Mouse (Mus musculus) urinary bladder, postnatal 36 days (tissue): Measurements from ENCODE around the gene Stxbp1.

Experiments
- DNase-seq, 2 experiments: peaks; one replicate each; pipeline ENCODE4 v3.0.0; 2022; ENCODE audit warnings: low spot score in 2 of 2, mixed read lengths in 1 of 2

The Stxbp1 gene

DNA sequence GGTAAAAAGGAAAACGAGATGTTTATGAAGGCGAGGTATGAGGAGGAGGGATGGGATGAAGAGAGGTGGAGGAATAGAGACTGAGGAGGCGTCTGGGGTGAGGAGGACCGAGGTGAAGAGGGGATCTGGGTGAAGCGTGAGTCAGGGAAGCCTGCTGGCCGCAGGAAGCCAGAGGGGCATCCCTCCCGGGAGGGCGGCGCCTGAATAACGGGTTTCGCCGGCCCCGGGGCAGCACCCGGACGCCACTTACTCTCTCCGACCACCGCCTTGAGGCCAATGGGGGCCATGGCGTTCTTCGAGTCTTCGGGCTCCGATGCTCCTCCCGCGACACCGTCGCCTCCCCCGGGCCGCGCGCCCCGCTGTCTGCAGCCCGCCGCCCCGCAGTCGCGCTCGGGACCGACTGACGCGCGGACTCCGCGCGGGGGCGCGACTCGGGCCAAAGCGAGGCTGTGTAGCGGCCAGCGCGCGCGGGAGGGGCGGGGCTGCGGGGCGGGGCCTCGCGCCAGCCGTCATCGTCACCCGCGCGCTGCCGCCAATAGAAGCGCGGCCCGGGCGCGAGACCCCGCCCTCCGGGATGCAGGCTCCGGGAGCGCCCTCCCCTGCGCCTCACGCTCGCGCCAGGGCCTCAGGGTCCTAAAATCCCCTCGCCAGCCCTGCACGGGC, at the start of gene Stxbp1:
Stxbp1 (minus strand) TSS at position 441 of the 663 bp plus-strand sequence.
- peak; percentile 77 to 86 for DNase-seq

DNA sequence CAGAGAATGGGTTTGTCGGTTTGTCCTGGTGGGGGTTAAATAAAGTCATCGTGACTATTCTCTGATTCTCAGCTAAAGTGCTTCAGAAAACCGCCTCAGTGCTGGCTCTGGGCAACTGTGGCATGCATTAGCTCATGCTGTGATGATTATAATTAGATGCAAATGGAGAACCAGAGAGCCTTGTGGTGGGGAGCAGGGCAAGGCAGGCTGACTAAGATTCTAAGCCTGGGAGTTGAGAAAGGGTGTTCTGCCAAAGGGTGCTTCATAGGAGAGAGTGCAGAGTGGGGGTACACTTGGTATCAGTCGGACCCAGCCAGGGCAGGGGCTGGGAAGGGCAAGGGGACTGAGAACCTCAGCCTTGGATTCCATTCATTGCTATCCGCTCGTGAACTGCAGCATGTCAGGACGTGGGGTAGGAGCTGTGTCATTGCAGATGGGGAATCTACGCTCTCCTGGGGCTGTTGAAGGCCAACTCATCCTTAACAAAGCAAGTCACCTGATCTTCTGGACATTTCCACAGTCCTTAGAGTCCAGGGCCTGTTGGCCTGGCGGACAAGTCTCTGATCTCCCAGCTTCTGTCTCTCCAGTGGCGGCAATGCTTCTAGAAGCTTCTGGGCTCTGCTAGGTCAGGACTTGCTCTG, 49.6 kb upstream of the Stxbp1 start:
- no peak for DNase-seq

DNA sequence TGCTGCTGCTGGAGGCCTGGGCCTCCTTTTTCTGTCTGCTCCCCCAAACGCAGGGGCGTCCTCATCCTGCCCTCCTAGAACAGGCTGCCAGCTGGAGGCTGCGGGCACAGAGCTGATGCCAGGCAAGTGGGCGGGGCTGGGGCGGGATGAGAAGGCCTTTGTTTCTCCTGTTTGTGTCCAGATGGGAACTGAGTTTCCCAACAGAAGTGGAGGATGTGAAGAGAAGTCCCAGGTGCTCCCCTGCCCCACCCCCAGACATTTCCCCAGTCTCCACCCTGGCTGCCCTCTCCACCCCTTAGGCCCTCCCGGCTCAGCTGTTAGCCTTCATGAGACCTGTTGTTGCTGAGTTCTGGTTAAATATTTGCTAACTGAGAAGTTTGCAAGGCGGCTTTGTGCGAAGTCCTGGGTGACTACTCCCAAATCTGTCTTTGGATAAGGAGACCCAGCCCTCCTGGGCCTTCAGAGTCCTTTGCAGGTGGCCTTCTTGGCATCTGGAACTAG, 48.6 kb upstream of the Stxbp1 start:
- no peak for DNase-seq

DNA sequence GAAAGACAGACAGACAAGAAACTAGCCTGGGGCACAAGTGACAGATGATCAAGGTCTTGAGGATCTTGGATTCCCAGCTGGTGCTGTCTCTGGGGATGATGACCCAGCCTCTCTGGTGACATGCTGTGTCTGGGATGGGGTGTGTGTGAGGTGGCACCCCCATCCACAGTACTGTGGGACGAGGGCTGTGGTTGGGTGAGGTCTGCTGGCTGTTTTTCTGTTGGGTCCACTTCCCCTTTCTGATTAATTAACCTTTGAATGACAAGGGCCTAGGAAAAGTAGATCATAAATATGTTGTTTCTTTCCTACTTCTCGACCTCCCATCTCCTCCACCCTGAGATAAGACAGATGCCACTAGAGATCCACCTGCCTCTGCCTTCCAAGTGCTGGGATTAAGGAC, 47.1 kb upstream of the Stxbp1 start:
- DNase-seq, result no peak

DNA sequence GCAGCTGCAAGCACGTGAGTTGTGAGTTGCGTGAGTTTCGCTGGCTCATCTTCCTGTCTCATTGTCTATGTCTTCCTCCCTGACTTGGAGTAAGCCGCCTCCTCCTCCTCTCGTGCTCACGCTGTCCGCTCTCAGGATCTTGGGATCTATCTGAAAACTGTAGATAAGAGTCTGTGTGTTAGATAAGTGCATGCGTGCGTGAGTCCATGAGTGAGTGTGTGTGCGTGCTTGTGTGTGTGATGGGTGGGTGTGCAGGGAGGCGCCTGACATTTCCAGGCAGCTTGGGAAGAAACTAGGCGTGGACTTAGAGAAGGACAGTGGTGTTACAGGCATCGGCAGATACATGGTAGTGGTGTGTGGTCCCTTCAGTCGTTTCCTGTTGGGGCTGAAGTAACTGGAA, 45.4 kb upstream of the Stxbp1 start:
- no peak for DNase-seq

DNA sequence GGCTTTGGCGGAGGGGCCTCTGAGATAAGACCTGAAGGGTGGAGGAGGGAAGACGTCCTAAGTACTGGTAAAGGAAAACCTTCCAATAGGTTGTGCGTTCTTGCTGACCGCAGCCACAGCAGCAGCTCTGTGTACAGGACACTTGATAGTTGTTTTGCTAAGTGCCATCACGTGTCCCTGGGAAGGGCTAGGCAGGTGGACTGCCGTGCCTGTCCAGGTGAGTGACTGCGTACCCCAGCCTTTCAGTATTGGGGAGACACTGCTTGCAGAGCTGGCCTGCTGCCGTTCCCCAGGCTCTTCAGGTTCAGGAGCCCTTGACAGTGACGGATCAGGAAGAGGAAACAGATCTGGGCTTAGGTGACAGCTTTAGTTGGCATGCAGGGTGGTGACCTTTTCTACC, 44.2 kb upstream of the Stxbp1 start:
- no peak for DNase-seq

DNA sequence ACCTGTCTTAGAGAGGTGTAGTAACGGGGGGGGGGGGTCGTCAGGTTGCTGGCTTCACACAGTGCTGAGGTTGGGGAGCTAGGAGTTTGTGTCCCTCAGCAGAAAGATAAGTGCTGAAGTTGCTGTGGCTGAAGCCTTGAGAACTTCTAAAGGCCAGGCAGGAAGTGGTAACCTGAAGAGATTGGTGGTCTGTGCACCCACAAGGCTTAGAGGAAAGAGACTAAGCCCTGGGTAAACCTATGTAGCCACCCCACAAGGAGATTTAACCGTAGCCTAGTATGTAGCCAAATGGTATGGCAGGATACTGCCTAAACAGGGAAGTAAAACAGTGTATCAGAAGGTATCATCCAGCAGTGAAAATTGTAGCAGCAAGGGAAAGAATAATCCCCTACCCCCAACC, 43.2 kb upstream of the Stxbp1 start:
- DNase-seq, result no peak

DNA sequence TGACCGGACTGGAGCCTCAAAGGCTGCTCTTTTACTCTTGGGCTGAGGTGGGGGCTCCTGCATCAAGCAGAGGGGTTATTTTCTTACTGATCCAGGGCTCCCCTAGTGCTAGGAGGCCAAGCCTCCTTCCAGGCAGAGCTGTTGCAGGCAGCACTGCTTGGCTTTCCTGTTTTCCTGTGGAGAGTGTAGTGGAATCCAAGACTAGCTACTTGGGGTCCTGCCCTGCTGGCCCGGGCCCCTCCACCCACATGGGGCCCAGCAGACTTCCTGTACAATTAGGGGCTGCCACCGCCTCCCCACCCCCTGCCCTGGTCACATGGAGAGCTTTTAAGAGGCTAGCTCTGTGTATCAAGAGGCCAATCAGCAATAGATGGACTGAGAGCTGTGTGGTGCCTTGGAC, 41.5 kb upstream of the Stxbp1 start:
- no peak for DNase-seq

DNA sequence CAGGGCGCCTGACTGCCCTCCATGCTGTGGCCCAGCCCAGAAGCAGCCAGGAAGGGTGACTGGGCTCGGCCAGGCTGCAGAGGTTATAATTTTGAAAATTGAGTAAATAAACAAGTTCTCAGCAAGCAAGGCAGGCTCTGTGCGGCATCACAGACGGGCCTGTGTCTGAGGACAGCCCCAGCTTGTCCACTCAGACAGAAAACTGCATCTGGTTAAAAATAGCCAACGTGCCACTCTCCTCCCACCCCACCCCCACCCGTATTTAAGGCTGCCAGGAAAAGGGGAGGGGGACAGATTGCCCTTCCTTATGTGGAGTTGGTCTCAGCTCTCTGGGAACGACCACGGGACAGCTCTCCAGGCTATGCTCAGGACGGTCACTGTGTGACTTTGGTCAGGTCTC, 41.0 kb upstream of the Stxbp1 start:
- no peak for DNase-seq

DNA sequence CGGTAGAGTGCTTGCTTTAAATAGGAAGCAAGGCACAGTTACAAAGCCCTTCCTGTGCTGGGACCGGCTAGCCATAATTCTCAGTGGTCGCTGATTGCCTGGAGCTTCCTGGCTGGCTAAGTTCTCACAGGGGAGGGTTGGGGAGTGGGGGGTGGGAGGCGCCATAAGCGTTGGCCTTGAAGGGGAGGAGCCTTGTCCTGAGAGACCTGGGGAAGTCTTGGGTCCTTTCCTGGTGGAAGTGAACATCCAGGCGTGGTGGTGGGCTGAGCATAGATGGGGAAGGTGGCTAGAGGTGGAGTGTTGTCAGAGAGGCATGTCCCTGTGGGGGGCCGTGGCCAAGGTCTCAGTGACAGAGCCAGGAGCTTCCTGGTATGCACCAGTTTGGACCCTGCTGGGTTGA, 37.7 kb upstream of the Stxbp1 start:
- no peak for DNase-seq

DNA sequence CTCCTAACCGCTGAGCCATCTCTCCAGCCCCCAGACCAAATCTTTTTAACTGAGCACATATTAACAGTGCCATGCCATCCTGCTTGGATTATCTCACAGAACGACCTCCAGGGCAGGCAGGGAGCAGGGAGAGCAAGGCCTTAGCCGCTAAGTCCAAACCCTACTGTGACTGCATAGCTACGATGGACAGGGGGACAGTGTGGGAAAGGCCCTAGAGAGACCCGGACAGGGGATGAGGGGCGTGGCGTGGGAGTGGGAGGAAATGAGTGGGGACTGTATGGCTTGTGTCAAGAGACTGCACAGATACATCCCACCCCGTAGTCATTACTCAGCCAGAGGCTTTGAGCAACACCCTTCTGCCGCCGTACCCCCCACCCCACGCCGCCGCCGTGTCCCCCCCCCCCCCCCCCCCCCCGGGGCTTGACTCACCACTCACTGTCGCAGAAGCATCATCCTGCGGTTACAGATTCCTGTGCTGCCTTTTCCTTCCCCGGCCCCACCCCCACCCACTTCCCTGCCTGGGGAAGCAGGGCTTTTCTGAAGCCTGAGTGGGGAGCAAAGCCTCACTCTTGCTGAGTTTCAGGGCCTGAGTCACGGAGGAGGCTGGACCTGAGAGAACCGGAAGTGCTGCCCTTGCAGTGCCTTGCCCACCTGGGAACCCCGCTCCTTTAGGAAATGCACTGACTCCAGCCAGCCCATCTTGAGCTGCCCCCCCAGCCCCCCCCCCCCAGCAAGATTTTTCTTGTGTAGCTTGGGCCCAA, 35.4 kb upstream of the Stxbp1 start:
- no peak for DNase-seq

DNA sequence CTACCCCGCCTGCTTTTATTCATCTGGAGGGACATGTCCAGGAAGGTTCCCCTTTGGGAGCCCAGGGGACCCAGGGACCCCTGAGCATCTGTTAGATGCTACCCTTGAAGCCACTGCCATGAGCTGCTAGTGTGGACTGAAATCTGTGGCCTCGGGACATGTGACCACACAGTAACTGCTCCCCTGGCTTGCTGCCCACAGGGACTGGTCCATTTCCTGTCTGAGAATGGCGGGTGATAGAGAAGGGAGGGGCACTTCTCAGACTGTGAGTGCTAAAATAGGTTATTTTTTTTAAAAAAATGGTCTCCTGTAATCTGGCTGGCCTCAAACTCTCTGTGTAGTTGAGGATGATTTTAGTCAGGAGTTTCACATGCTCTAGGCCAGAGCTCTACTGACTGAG, 34.7 kb upstream of the Stxbp1 start:
- peak; percentile 74 to 83 for DNase-seq

DNA sequence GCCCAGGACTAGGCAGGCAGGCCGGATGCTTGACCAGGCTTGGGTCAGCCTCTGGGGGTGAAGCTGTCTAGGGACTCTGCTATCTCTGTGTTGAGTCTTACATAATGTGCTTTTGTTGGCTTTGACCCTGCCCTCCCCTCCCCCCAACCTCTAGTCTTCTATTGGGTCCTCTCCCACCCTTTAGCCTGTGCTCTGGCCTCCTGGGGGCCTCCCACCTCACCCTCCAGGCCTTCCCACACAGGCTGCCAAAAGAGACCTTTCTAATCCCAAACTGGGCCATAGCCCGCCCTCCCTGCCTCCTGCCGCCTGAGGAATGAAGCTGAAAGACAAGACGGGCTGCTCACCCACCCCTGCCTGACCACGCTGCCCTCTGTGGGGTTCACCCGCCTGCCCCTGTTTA, 34.0 kb upstream of the Stxbp1 start:
- no peak for DNase-seq

DNA sequence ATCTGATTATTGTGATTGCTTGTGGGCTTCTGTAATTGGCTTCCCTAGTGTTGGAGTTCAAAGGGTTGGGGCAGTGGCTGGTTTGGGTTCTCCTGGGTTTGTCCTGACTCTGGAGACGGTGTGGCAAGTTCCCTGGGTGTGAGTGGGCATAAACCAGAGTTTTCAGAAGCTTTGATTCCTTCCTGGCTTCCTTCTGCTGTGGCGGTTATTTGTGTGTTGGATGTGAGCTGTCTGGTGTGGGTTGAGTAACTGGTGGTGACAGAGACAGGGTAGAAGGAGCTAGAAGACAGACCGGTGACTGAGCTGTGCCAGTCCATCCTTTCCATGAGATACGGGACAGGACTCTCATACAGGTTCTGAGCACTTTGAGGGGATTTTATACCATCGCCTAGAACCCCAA, 32.5 kb upstream of the Stxbp1 start:
- DNase-seq, result no peak

DNA sequence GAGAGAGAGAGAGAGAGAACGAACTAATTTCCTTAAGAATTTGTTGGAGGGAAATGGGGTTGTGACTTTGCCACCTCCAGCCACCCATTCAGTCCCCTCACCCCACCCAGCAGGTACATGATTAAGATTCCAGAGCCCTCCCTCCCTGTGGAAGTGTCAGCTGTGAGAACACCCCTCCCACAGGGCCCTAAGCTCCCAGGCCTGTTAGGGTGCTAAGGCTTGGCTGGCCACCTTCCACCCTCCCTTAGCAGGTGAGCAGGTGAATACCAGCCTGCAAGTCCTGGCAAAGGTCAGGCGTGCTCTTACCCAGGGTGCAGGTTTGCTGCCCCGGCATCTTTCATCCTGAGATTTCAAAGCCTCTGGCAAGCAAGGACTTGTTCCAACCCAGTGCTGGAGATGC, 31.4 kb upstream of the Stxbp1 start:
- DNase-seq, result peak; percentile 68 to 71

DNA sequence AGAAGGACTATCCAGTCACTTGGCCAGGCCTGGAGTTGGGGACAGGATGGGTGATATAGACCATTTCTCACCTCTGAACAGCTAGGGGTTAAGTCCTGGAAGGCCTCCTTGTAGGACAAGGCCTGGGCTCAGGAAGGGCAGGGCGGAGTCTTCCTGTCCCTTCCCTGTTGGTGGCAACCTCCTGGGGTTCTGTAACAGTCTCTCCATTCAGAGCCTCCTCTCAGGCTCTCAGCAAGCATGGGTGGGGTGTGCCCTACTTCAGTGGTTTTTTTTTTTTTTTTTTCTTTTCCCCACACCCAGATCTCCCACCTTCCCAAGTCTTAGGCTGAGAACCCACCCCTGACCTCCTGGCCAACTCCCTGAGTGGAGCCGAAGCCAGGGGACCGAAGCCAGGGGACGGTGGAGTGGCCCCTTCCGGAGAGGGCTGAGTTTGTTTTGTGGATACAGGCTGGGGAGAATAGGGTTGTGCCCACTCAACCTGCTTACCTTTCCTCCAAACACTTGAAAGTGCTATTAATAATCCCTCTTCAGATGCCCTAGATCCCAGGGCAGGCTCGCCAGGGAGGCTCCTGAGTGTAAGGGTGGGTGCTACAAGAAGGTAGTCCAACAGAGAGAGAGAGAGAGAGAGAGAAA, 30.8 kb upstream of the Stxbp1 start:
- DNase-seq, result no peak

DNA sequence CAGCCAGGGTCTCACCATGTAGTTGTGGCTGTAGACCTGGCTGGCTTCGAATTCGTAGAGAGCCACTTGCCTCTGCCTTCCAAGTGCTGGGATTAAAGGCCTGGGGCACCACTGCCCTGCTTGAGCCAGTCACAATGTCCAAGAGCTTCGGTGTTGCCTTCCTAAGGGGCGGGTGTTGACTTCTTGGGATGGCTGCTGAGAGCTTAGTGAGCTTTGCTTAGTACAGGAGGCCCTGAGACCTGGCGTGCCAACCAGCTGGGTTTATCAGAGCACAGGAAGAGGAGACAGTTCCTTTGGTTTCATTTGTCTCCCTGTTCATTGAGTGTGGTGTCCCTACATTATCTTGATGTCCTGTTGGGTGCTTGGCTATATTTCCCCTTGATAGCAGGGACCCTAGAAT, 30.3 kb upstream of the Stxbp1 start:
- no peak for DNase-seq

DNA sequence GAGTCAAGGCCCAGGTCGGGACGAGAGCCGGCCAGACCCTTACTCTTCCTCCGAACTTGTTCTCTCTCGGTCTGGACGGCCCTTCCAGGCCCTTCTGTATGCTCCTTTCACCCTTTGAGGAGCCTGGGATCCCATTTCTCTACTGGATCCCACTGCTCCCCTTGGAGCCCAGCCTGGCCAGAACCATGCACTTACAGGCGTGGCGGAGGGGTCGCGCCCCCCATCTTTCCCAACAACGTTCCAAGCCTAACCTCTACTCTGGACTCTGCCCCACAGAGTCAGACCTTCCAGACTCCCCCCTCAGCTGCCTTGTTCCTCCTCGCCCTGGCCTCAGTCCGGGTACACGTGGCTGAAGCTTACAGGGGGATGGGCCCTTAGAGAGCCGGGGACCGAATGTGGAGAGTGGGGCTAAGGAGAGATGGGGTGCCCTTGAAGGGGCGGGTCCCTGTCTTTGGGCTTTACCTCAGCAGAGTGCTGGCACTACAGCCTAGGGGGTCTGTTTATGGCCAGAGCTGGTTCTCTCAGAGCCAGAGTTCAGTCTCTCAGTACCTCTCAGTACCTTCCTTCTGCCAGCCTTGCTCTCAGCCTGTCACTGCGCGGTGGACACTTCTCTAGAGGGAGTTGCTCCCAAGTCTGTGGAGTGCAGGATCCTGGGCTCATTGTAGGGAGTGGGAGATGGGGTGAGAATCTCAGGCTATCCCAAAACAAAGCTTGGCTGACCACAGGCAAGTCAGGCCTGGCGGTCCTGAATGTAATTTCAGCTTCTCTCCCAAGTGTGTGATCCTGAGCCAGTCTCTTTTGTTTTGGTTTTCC, 29.7 kb upstream of the Stxbp1 start:
- no peak for DNase-seq

DNA sequence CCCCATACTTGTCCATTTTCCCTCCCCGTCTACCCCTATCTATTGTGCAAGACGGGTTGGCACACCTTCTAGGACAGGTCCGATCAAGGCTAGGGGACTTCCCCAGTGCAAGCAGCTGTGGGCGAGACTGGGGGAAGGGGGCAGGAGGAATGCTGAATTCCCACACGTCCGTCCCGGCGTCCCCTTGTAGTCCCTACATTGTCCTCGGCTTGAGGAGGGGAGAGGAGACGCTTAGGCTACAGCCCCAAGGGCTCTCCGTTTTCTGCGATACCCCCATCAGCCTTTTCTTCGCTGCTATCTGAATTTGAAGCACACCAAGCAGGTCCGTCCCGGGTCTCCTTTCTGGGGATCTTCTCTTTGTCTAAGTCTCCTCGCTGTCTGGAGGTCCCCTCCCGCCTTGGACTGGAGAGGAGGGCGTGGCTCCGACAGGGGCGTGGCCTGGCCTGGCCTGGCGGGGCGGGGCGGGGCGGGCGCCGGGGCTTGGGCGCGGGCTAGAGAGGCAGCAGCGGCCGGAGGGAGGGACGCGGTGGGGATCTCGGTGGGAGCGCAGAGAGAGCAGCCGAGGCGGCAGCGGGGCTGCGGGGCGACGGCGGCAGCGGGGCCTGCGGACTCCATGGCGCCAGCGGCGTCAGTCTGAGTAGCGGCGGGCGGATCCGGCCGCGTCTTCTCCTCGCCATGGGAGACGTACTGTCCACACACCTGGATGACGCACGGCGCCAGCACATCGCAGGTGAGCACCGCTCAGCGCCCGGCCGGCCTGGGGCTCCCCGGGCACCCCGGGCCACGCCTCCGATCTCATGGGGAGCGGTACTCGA, 28.8 kb upstream of the Stxbp1 start, which contains the start of gene Fam129b:
Fam129b (plus strand) TSS at position 440 of the 815 bp plus-strand sequence.
- peak; percentile 82 to 88 for DNase-seq

DNA sequence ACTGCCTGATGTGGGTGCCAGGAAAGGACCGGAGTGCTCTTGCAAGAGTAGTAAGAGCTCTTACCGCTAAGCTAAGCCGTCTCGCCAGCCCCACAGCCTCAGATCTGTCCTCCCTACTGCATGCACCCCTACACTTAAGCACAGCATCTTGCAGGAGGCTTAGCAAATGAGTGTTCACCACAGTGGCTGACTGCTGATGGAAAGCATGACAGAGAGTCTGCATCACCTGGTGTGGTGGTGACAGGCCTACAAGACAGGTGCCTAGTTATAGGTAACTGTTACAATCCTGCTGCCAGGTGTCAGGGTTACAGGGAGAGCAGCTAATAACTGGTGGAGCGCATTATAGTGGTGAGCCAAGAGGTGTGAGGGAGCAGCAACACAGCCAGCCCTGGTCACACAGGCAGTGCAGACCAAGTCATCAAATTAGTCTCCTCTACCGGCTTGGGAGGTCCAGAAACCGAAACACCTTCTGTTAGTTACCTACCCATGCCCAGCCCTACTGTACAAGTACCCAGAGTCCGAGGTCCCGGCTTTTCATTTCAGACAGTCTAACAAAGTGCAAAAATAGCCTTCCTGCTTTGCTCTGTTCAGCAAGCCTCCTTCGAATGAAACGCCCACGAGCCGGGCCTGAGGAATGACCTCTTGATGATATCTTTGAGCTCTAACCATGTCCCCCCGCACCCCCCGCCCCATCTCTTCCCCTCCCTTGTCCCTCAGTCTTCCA, 28.1 kb upstream of the Stxbp1 start:
- DNase-seq, result no peak
